Comparison of ENCODE assay signal across 19 mouse cellular contexts in genomic region chr5:112396066-112396465, GRCm38 (mm10). TPM values are rescaled to one million over a fixed set of nuclear protein-coding genes. Genes with fewer than 3 reads are reported as not detected.
A peak's percentile ranks its signal among the peaks of the same experiment; 100 is the strongest.
DNase-seq lines count a peak whose midpoint lies in the region; ATAC-seq and TF ChIP-seq lines count a peak whose summit lies in the region.
"Had no signal": no experiment of that assay in that cellular context is flagged by ENCODE, and none has a peak within 500 bp of the region (broad histone marks: within the 10 kb centered on the region; RNA-seq: fewer than 3 reads in every experiment).

No protein-coding gene starts in this region.

- H3K9ac ChIP-seq in embryonic facial prominence, embryonic 14.5 days (ENCODE audit: low read depth, low read length): no peak overlapping the region
- no peak overlapping the region for H3K9ac ChIP-seq in forebrain, postnatal 0 days
- no peak overlapping the region for H3K9ac ChIP-seq in midbrain, embryonic 15.5 days
- no peak overlapping the region for H3K9ac ChIP-seq in kidney, embryonic 15.5 days
- H3K9ac ChIP-seq: heart, embryonic 12.5 days; liver, embryonic 15.5 days had no signal

- H3K4me2 ChIP-seq in embryonic facial prominence, embryonic 14.5 days (ENCODE audit: low read depth, low read length): peak overlapping the region; percentile 80; the same call in 1 of the 2 replicates
- H3K4me2 ChIP-seq in forebrain, postnatal 0 days (ENCODE audit: low read depth): 0 out of 2 replicates have a peak overlapping the region, but pooled peaks have one; percentile 80
- H3K4me2 ChIP-seq in midbrain, embryonic 15.5 days: no peak overlapping the region
- H3K4me2 ChIP-seq in kidney, embryonic 15.5 days: no peak overlapping the region
- H3K4me2 ChIP-seq: liver, embryonic 15.5 days had no signal

- no peak overlapping the region for H3K4me3 ChIP-seq in layer of hippocampus, adult 2 months
- H3K4me3 ChIP-seq in embryonic facial prominence, embryonic 14.5 days (ENCODE audit: low read depth, low read length): no peak overlapping the region
- no peak overlapping the region for H3K4me3 ChIP-seq in forebrain, postnatal 0 days (ENCODE audit: low read depth, low read length)
- no peak overlapping the region for H3K4me3 ChIP-seq in midbrain, embryonic 15.5 days
- H3K4me3 ChIP-seq in kidney, embryonic 15.5 days (replicated peaks): no peak overlapping the region
- H3K4me3 ChIP-seq: heart, embryonic 12.5 days; liver, embryonic 15.5 days had no signal

- WGBS in embryonic facial prominence, embryonic 14.5 days: 50% methylated on average over 18 of the region's 18 CpGs
- 53% methylated on average over 18 of the region's 18 CpGs for WGBS in forebrain, postnatal 0 days
- WGBS in midbrain, embryonic 15.5 days: 61% methylated on average over 18 of the region's 18 CpGs
- WGBS in kidney, embryonic 15.5 days: 60% methylated on average over 18 of the region's 18 CpGs

- no peaks in the 10 kb centered on the region for H3K9me3 ChIP-seq in embryonic facial prominence, embryonic 14.5 days (ENCODE audit: control insufficient read depth, low read length)
- no peaks in the 10 kb centered on the region for H3K9me3 ChIP-seq in forebrain, postnatal 0 days (ENCODE audit: low read length)
- no peaks in the 10 kb centered on the region for H3K9me3 ChIP-seq in midbrain, embryonic 15.5 days
- H3K9me3 ChIP-seq in kidney, embryonic 15.5 days (replicated peaks): no peaks in the 10 kb centered on the region
- H3K9me3 ChIP-seq: heart, embryonic 12.5 days; liver, embryonic 15.5 days had no signal

- no peaks in the 10 kb centered on the region for H3K36me3 ChIP-seq in embryonic facial prominence, embryonic 14.5 days (ENCODE audit: control insufficient read depth, insufficient read depth, low read length)
- peaks cover 4% of the 10 kb centered on the region for H3K36me3 ChIP-seq in forebrain, postnatal 0 days (ENCODE audit: insufficient read depth)
- H3K36me3 ChIP-seq in midbrain, embryonic 15.5 days (replicated peaks): peaks cover 4% of the 10 kb centered on the region; the same call in 1 of the 2 replicates
- no peaks in the 10 kb centered on the region for H3K36me3 ChIP-seq in kidney, embryonic 15.5 days
- H3K36me3 ChIP-seq: G1E; heart, embryonic 12.5 days; liver, embryonic 15.5 days had no signal

- no peak for DNase-seq in layer of hippocampus, adult 2 months (ENCODE audit: low spot score in 2 of 2)
- no peak for DNase-seq in layer of hippocampus, postnatal 14 days (ENCODE audit: low spot score in 2 of 2)
- DNase-seq in embryonic facial prominence, embryonic 14.5 days (ENCODE audit: low spot score): peak; percentile 72
- no peak for DNase-seq in forebrain, postnatal 0 days
- DNase-seq in kidney, adult 18-20 months: no peak
- no peak for DNase-seq in testis, postnatal 10 days (ENCODE audit: low spot score)
- DNase-seq: adrenal gland, postnatal 14 days; cerebellum, postnatal 14 days; right cerebral cortex, postnatal 4 days had no signal

- TF ChIP-seq CTCF in layer of hippocampus, adult 2 months (conservative IDR thresholded peaks at IDR 0.05): no peak
- no peak for TF ChIP-seq CTCF in forebrain, postnatal 0 days (IDR thresholded peaks at IDR 0.05; ENCODE audit: low read depth)

- peak overlapping the region; percentile 98 for H3K27ac ChIP-seq in layer of hippocampus, adult 2 months
- H3K27ac ChIP-seq in embryonic facial prominence, embryonic 14.5 days (replicated peaks; ENCODE audit: low read depth, low read length): peak overlapping the region; percentile 75; the same call in 1 of the 2 replicates
- peak overlapping the region; percentile 92 for H3K27ac ChIP-seq in forebrain, postnatal 0 days (ENCODE audit: low read depth, low read length)
- H3K27ac ChIP-seq in midbrain, embryonic 15.5 days: peak overlapping the region; percentile 49
- no peak overlapping the region for H3K27ac ChIP-seq in kidney, embryonic 15.5 days
- H3K27ac ChIP-seq: liver, embryonic 15.5 days had no signal

- peaks cover 7% of the 10 kb centered on the region; the same call in 1 of the 2 replicates for H3K4me1 ChIP-seq in embryonic facial prominence, embryonic 14.5 days (ENCODE audit: control insufficient read depth, insufficient read depth, low read length)
- 0 out of 2 replicates have a peak, but pooled peaks cover 13% of the 10 kb centered on the region for H3K4me1 ChIP-seq in forebrain, postnatal 0 days (ENCODE audit: insufficient read depth)
- peaks cover 35% of the 10 kb centered on the region for H3K4me1 ChIP-seq in midbrain, embryonic 15.5 days
- peaks cover 16% of the 10 kb centered on the region for H3K4me1 ChIP-seq in kidney, embryonic 15.5 days

- peak; percentile 23; the same call in 1 of the 2 replicates for ATAC-seq in embryonic facial prominence, embryonic 14.5 days (ENCODE audit: low read depth)
- no peak for ATAC-seq in forebrain, postnatal 0 days
- ATAC-seq in midbrain, embryonic 15.5 days (replicated peaks): no peak
- ATAC-seq in kidney, embryonic 15.5 days (replicated peaks; ENCODE audit: low FRiP score): no peak

- peaks cover 22% of the 10 kb centered on the region for H3K27me3 ChIP-seq in embryonic facial prominence, embryonic 14.5 days (replicated peaks; ENCODE audit: control insufficient read depth, insufficient read depth, low read length)
- H3K27me3 ChIP-seq in forebrain, postnatal 0 days (ENCODE audit: insufficient read depth, low read length): no peaks in the 10 kb centered on the region
- H3K27me3 ChIP-seq in midbrain, embryonic 15.5 days (replicated peaks): 0 out of 2 replicates have a peak, but pooled peaks cover 2% of the 10 kb centered on the region
- H3K27me3 ChIP-seq in kidney, embryonic 15.5 days: peaks cover 50% of the 10 kb centered on the region

RNA-seq across cellular contexts. Expression of gene Asphd2, which starts 1.4 kb away (rescaled TPM):
- 100 to 1,000 TPM; 223 to 224 TPM for total RNA-seq in layer of hippocampus, adult 2 months (2021)
- 100 to 1,000 TPM; 161 to 174 TPM for total RNA-seq in layer of hippocampus, postnatal 14 days (2021)
- polyA plus RNA-seq in embryonic facial prominence, embryonic 14.5 days (2014; fragmentation: Nextera tagmentation; extraction: Ambion mirVana): 18.2 and 20.3 TPM in 2 replicates
- total RNA-seq in forebrain, postnatal 0 days (2014; rRNA removed): 132 and 138 TPM in 2 replicates
- polyA plus RNA-seq in forebrain, postnatal 0 days (2015; fragmentation: Nextera tagmentation; extraction: Ambion mirVana): 128 and 132 TPM in 2 replicates
- 124 and 132 TPM in 2 replicates for polyA plus RNA-seq in midbrain, embryonic 15.5 days (2015; fragmentation: Nextera tagmentation; extraction: Ambion mirVana)
- 6.9 and 8.1 TPM in 2 replicates for polyA plus RNA-seq in kidney, embryonic 15.5 days (2015; fragmentation: Nextera tagmentation; extraction: Ambion mirVana)
- total RNA-seq: hematopoietic stem cell, adult 5-6 weeks; neutrophil, adult 5-6 weeks had no signal
- polyA plus RNA-seq: G1E had no signal

RNA-seq across cellular contexts. Expression of gene Gm6583, which starts 40.2 kb away (rescaled TPM):
- total RNA-seq in layer of hippocampus, adult 2 months (2021): not detected
- not detected for total RNA-seq in layer of hippocampus, postnatal 14 days (2021)
- polyA plus RNA-seq in embryonic facial prominence, embryonic 14.5 days (2014; fragmentation: Nextera tagmentation; extraction: Ambion mirVana): 0.09 and 0.13 TPM in 2 replicates
- not detected in 2 replicates for total RNA-seq in forebrain, postnatal 0 days (2014; rRNA removed)
- polyA plus RNA-seq in forebrain, postnatal 0 days (2015; fragmentation: Nextera tagmentation; extraction: Ambion mirVana): not detected in 2 replicates
- polyA plus RNA-seq in midbrain, embryonic 15.5 days (2015; fragmentation: Nextera tagmentation; extraction: Ambion mirVana): 0.14 and 0.39 TPM in 2 replicates
- 0.19 and 0.26 TPM in 2 replicates for polyA plus RNA-seq in kidney, embryonic 15.5 days (2015; fragmentation: Nextera tagmentation; extraction: Ambion mirVana)
- total RNA-seq: adrenal gland, postnatal 14 days; G1E; gastrocnemius, adult 8-10 months; hematopoietic stem cell, adult 5-6 weeks; left cerebral cortex, postnatal 25 days; neutrophil, adult 5-6 weeks had no signal
- polyA plus RNA-seq: G1E had no signal

RNA-seq across cellular contexts. Expression of gene Gm6588, which starts 53.2 kb away (rescaled TPM):
- not detected for total RNA-seq in layer of hippocampus, adult 2 months (2021)
- not detected for total RNA-seq in layer of hippocampus, postnatal 14 days (2021)
- not detected in 2 replicates for polyA plus RNA-seq in embryonic facial prominence, embryonic 14.5 days (2014; fragmentation: Nextera tagmentation; extraction: Ambion mirVana)
- not detected in 2 replicates for total RNA-seq in forebrain, postnatal 0 days (2014; rRNA removed)
- polyA plus RNA-seq in forebrain, postnatal 0 days (2015; fragmentation: Nextera tagmentation; extraction: Ambion mirVana): 0.11 TPM in 1 of 2 replicates, not detected in the other
- 1.3 and 1.5 TPM in 2 replicates for polyA plus RNA-seq in midbrain, embryonic 15.5 days (2015; fragmentation: Nextera tagmentation; extraction: Ambion mirVana)
- not detected in 2 replicates for polyA plus RNA-seq in kidney, embryonic 15.5 days (2015; fragmentation: Nextera tagmentation; extraction: Ambion mirVana)
- total RNA-seq: adrenal gland, postnatal 14 days; gastrocnemius, adult 8-10 months; hematopoietic stem cell, adult 5-6 weeks; left cerebral cortex, postnatal 25 days; neutrophil, adult 5-6 weeks had no signal
- polyA plus RNA-seq: G1E; heart, embryonic 12.5 days; kidney, embryonic 16.5 days; liver, embryonic 15.5 days had no signal

RNA-seq across cellular contexts. Expression of gene Hps4, which starts 53.2 kb away (rescaled TPM):
- total RNA-seq in layer of hippocampus, adult 2 months (2021): 10 to 100 TPM; 30.3 to 37.5 TPM
- total RNA-seq in layer of hippocampus, postnatal 14 days (2021): 10 to 100 TPM; 25.0 to 29.9 TPM
- polyA plus RNA-seq in embryonic facial prominence, embryonic 14.5 days (2014; fragmentation: Nextera tagmentation; extraction: Ambion mirVana): 31.1 and 31.6 TPM in 2 replicates
- total RNA-seq in forebrain, postnatal 0 days (2014; rRNA removed): 24.6 and 25.4 TPM in 2 replicates
- 23.7 and 26.5 TPM in 2 replicates for polyA plus RNA-seq in forebrain, postnatal 0 days (2015; fragmentation: Nextera tagmentation; extraction: Ambion mirVana)
- 39.6 and 43.9 TPM in 2 replicates for polyA plus RNA-seq in midbrain, embryonic 15.5 days (2015; fragmentation: Nextera tagmentation; extraction: Ambion mirVana)
- polyA plus RNA-seq in kidney, embryonic 15.5 days (2015; fragmentation: Nextera tagmentation; extraction: Ambion mirVana): 33.4 and 39.1 TPM in 2 replicates

RNA-seq across cellular contexts. Expression of gene Srrd, which starts 53.2 kb away (rescaled TPM):
- 10 to 100 TPM; 21.4 to 30.4 TPM for total RNA-seq in layer of hippocampus, adult 2 months (2021)
- total RNA-seq in layer of hippocampus, postnatal 14 days (2021): 10 to 100 TPM; 26.4 to 30.1 TPM
- polyA plus RNA-seq in embryonic facial prominence, embryonic 14.5 days (2014; fragmentation: Nextera tagmentation; extraction: Ambion mirVana): 30.3 and 34.3 TPM in 2 replicates
- 61.5 and 67.9 TPM in 2 replicates for total RNA-seq in forebrain, postnatal 0 days (2014; rRNA removed)
- 51.1 and 52.2 TPM in 2 replicates for polyA plus RNA-seq in forebrain, postnatal 0 days (2015; fragmentation: Nextera tagmentation; extraction: Ambion mirVana)
- polyA plus RNA-seq in midbrain, embryonic 15.5 days (2015; fragmentation: Nextera tagmentation; extraction: Ambion mirVana): 64.0 and 66.8 TPM in 2 replicates
- polyA plus RNA-seq in kidney, embryonic 15.5 days (2015; fragmentation: Nextera tagmentation; extraction: Ambion mirVana): 38.5 and 44.8 TPM in 2 replicates

Comparison
In these comparisons a context has a peak if more than half of its experiments do, and no peak if none do; other contexts are left out.
1. H3K4me2 ChIP-seq: peak in embryonic facial prominence, embryonic 14.5 days (single experiment) and forebrain, postnatal 0 days (single experiment); none in midbrain, embryonic 15.5 days (single experiment) and kidney, embryonic 15.5 days (single experiment).